Mouse (Mus musculus) midbrain, embryonic 10.5 days (tissue): ENCODE measurements around the gene Tgfa. TPM values are rescaled to one million over a fixed set of nuclear protein-coding genes. Genes with fewer than 3 reads are reported as not detected.

Experiments used
- DNase-seq: peaks from one replicate; pipeline ENCODE4 v3.0.0-alpha.2; 2017; ENCODE audit warnings: low spot score
- H3K27ac ChIP-seq: fragments of 300-500 bp; sonication (generic); replicated peaks from 2 replicates; pipeline ENCODE4 v1.5.1; 2016; ENCODE audit warnings: mild to moderate bottlenecking
- H3K27me3 ChIP-seq: fragments of 300-500 bp; sonication (generic); 2 replicates; pipeline ENCODE4 v1.6.1; 2016; ENCODE audit warnings: low read depth, mild to moderate bottlenecking; ENCODE audit not compliant: poor library complexity, severe bottlenecking
- H3K36me3 ChIP-seq: fragments of 300-500 bp; sonication (generic); 2 replicates; pipeline ENCODE4 v1.6.1; 2016; ENCODE audit warnings: mild to moderate bottlenecking, moderate library complexity
- H3K4me1 ChIP-seq: fragments of 300-500 bp; sonication (generic); 2 replicates; pipeline ENCODE4 v1.6.1; 2016
- H3K4me3 ChIP-seq: fragments of 300-500 bp; sonication (generic); 2 replicates; pipeline ENCODE4 v1.5.1; 2016; ENCODE audit warnings: mild to moderate bottlenecking, moderate library complexity
- H3K9me3 ChIP-seq: fragments of 300-500 bp; sonication (generic); replicated peaks from 2 replicates; pipeline ENCODE4 v1.6.1; 2016; ENCODE audit warnings: mild to moderate bottlenecking
- WGBS: fragments of 180-500 bp; shearing (Covaris S2); methylation state at CpG from one replicate; pipeline ENCODE4 v1.1.7; 2016; 5-methylcytosine and 5-hydroxymethylcytosine counted together
- polyA plus RNA-seq: library from polyadenylated mRNA; unstranded; fragments of >200 nt; fragmentation: Nextera tagmentation; extraction: Ambion mirVana; gene quantifications from 2 replicates; pipeline ENCODE4 v1.2.1, GENCODE M21; 2016

Tgfa gene
- polyA plus RNA-seq, 1 experiment from 2014 or later, result 1.3 TPM

GRCm38 (mm10) chr6:86167851-86168250, 27.2 kb upstream of the Tgfa start:
- peaks cover 6% of the 10 kb centered on the region; the same call in 1 of the 2 replicates for H3K4me1 ChIP-seq
- H3K27me3 ChIP-seq, result no peaks in the 10 kb centered on the region
- 87% methylated on average over 5 of the region's 5 CpGs for WGBS
- H3K36me3 ChIP-seq, result no peaks in the 10 kb centered on the region
- no peak overlapping the region for H3K4me3 ChIP-seq
- H3K27ac ChIP-seq, result no peak overlapping the region
- no peak for DNase-seq
- no peaks in the 10 kb centered on the region for H3K9me3 ChIP-seq

- no peaks in the 10 kb centered on the region for H3K27me3 ChIP-seq
- 70% methylated on average over 4 of the region's 4 CpGs for WGBS
- DNase-seq, result no peak
These were observed 25.9 kb upstream of the Tgfa start for GRCm38 (mm10) chr6:86169166-86169565.

GRCm38 (mm10) chr6:86176236-86176635, 18.8 kb upstream of the Tgfa start:
- no peaks in the 10 kb centered on the region for H3K4me1 ChIP-seq
- 80% methylated on average over 5 of the region's 5 CpGs for WGBS
- H3K36me3 ChIP-seq, result no peaks in the 10 kb centered on the region
- no peak for DNase-seq
- H3K27me3 ChIP-seq, result no peaks in the 10 kb centered on the region
- H3K9me3 ChIP-seq, result no peaks in the 10 kb centered on the region
- no peak overlapping the region for H3K27ac ChIP-seq
- H3K4me3 ChIP-seq, result no peak overlapping the region

More at GRCm38 (mm10) chr6:86169166-86169565, 25.9 kb upstream of the Tgfa start:
- no peaks in the 10 kb centered on the region for H3K36me3 ChIP-seq
- H3K9me3 ChIP-seq, result no peaks in the 10 kb centered on the region
- H3K27ac ChIP-seq, result no peak overlapping the region
- H3K4me1 ChIP-seq, result peaks cover 4% of the 10 kb centered on the region; the same call in 1 of the 2 replicates
- H3K4me3 ChIP-seq, result no peak overlapping the region

GRCm38 (mm10) chr6:86176721-86177120, 18.3 kb upstream of the Tgfa start:
- Histone ChIP-seq H3K27me3 (peaks cover 2% of the 10 kb centered on the region; the same call in 1 of the 2 replicates), H3K4me3 (no peak overlapping the region), H3K36me3 (no peaks in the 10 kb centered on the region), H3K9me3 (no peaks in the 10 kb centered on the region), H3K27ac (no peak overlapping the region), H3K4me1 (peaks cover 2% of the 10 kb centered on the region; the same call in 1 of the 2 replicates)
- DNase-seq, result no peak
- 81% methylated on average over 6 of the region's 6 CpGs for WGBS

- H3K4me3 ChIP-seq, result no peak overlapping the region
- peaks cover 6% of the 10 kb centered on the region; the same call in 1 of the 2 replicates for H3K27me3 ChIP-seq
- H3K27ac ChIP-seq, result no peak overlapping the region
- WGBS, result 94% methylated on average over 9 of the region's 9 CpGs
- peaks cover 8% of the 10 kb centered on the region for H3K4me1 ChIP-seq
- no peaks in the 10 kb centered on the region for H3K36me3 ChIP-seq
- no peaks in the 10 kb centered on the region for H3K9me3 ChIP-seq
- no peak for DNase-seq
These were observed 17.6 kb upstream of the Tgfa start for GRCm38 (mm10) chr6:86177331-86177982.

- Histone ChIP-seq H3K27me3 (peaks cover 35% of the 10 kb centered on the region), H3K4me1 (peaks cover 8% of the 10 kb centered on the region), H3K36me3 (no peaks in the 10 kb centered on the region), H3K9me3 (no peaks in the 10 kb centered on the region), H3K27ac (no peak overlapping the region), H3K4me3 (no peak overlapping the region)
- no peak for DNase-seq
- WGBS, result 60% methylated on average over 2 of the region's 2 CpGs
These were observed 14.4 kb upstream of the Tgfa start for GRCm38 (mm10) chr6:86180617-86181016.

GRCm38 (mm10) chr6:86182016-86182415, 13.0 kb upstream of the Tgfa start:
- Histone ChIP-seq H3K4me1 (peaks cover 18% of the 10 kb centered on the region), H3K27me3 (peaks cover 35% of the 10 kb centered on the region), H3K36me3 (no peaks in the 10 kb centered on the region), H3K27ac (no peak overlapping the region), H3K4me3 (no peak overlapping the region), H3K9me3 (no peaks in the 10 kb centered on the region)
- no peak for DNase-seq
- WGBS, result 72% methylated on average over 9 of the region's 9 CpGs

GRCm38 (mm10) chr6:86182626-86183025, 12.4 kb upstream of the Tgfa start:
- Histone ChIP-seq H3K27ac (no peak overlapping the region), H3K36me3 (no peaks in the 10 kb centered on the region)

GRCm38 (mm10) chr6:86186106-86186955, 8.7 kb upstream of the Tgfa start:
- DNase-seq, result no peak
- no peaks in the 10 kb centered on the region for H3K9me3 ChIP-seq
- no peak overlapping the region for H3K4me3 ChIP-seq
- H3K27me3 ChIP-seq, result peaks cover 54% of the 10 kb centered on the region
- peaks cover 18% of the 10 kb centered on the region for H3K4me1 ChIP-seq
- no peaks in the 10 kb centered on the region for H3K36me3 ChIP-seq
- H3K27ac ChIP-seq, result no peak overlapping the region; the same call in 1 of the 2 replicates
- WGBS, result 29% methylated on average over 14 of the region's 14 CpGs

More at GRCm38 (mm10) chr6:86182626-86183025, 12.4 kb upstream of the Tgfa start:
- Histone ChIP-seq H3K4me3 (no peak overlapping the region), H3K27me3 (peaks cover 35% of the 10 kb centered on the region), H3K4me1 (peaks cover 18% of the 10 kb centered on the region), H3K9me3 (no peaks in the 10 kb centered on the region)
- no peak for DNase-seq
- 85% methylated on average over 5 of the region's 5 CpGs for WGBS

GRCm38 (mm10) chr6:86188741-86189480, 6.1 kb upstream of the Tgfa start:
- WGBS, result 86% methylated on average over 11 of the region's 11 CpGs
- H3K36me3 ChIP-seq, result no peaks in the 10 kb centered on the region
- H3K4me3 ChIP-seq, result no peak overlapping the region
- no peak overlapping the region for H3K27ac ChIP-seq
- H3K4me1 ChIP-seq, result peaks cover 11% of the 10 kb centered on the region
- H3K27me3 ChIP-seq, result peaks cover 55% of the 10 kb centered on the region
- H3K9me3 ChIP-seq, result no peaks in the 10 kb centered on the region
- DNase-seq, result no peak

GRCm38 (mm10) chr6:86190622-86191021, 4.4 kb upstream of the Tgfa start:
- peaks cover 22% of the 10 kb centered on the region for H3K4me1 ChIP-seq
- no peak overlapping the region for H3K27ac ChIP-seq
- H3K36me3 ChIP-seq, result no peaks in the 10 kb centered on the region
- H3K4me3 ChIP-seq, result no peak overlapping the region
- no peaks in the 10 kb centered on the region for H3K9me3 ChIP-seq
- peaks cover 56% of the 10 kb centered on the region for H3K27me3 ChIP-seq
- 87% methylated on average over 3 of the region's 3 CpGs for WGBS
- no peak for DNase-seq

GRCm38 (mm10) chr6:86192978-86193377, 2.0 kb upstream of the Tgfa start:
- Histone ChIP-seq H3K36me3 (no peaks in the 10 kb centered on the region), H3K27ac (no peak overlapping the region), H3K27me3 (peaks cover 79% of the 10 kb centered on the region), H3K9me3 (no peaks in the 10 kb centered on the region), H3K4me1 (peaks cover 24% of the 10 kb centered on the region), H3K4me3 (no peak overlapping the region)
- no peak for DNase-seq
- 76% methylated on average over 3 of the region's 3 CpGs for WGBS
